Mouse (Mus musculus) ES-Bruce4 (cell line): ENCODE results near the gene Dolk. TPM values are rescaled to one million over a fixed set of nuclear protein-coding genes. Genes with fewer than 3 reads are reported as not detected.
A peak's percentile ranks its signal among the peaks of the same experiment; 100 is the strongest.

ENCODE experiments used
- H3K27ac ChIP-seq: 2 replicates; pipeline ENCODE4 v1.5.1; 2012; ENCODE audit warnings: low read length, inconsistent platforms; ENCODE audit not compliant: insufficient read depth
- H3K27me3 ChIP-seq: 2 replicates; pipeline ENCODE4 v1.6.1; 2012; ENCODE audit warnings: mild to moderate bottlenecking, low read length, inconsistent platforms; ENCODE audit not compliant: control insufficient read depth, poor library complexity, insufficient read depth, severe bottlenecking
- H3K36me3 ChIP-seq: 2 replicates; pipeline ENCODE4 v1.6.1; 2012; ENCODE audit warnings: inconsistent platforms, mild to moderate bottlenecking, low read length, moderate library complexity; ENCODE audit not compliant: control insufficient read depth, poor library complexity, insufficient read depth, severe bottlenecking
- H3K4me1 ChIP-seq: one replicate; pipeline ENCODE4 v1.8.1; 2011; ENCODE audit warnings: low read length; ENCODE audit not compliant: control insufficient read depth, insufficient read depth
- H3K4me3 ChIP-seq: 2 replicates; pipeline ENCODE4 v1.5.1; 2011; ENCODE audit warnings: low read depth, mild to moderate bottlenecking, low read length
- H3K9ac ChIP-seq: 2 replicates; pipeline ENCODE4 v1.6.1; 2012; ENCODE audit warnings: low read depth, mild to moderate bottlenecking, inconsistent platforms; ENCODE audit not compliant: poor library complexity, severe bottlenecking
- H3K9me3 ChIP-seq: replicated peaks from 2 replicates; pipeline ENCODE4 v1.6.1; 2012; ENCODE audit warnings: mild to moderate bottlenecking, low read length, inconsistent platforms; ENCODE audit not compliant: control insufficient read depth, poor library complexity, insufficient read depth, severe bottlenecking
- CTCF ChIP-seq: IDR thresholded peaks from one replicate; pipeline ENCODE4 v1.8.1; 2011; ENCODE audit warnings: low read depth, low read length
- EP300 ChIP-seq: IDR thresholded peaks from 2 replicates; pipeline ENCODE4 v1.6.1; 2011; ENCODE audit warnings: low read depth, low read length; ENCODE audit not compliant: insufficient read depth
- POLR2A ChIP-seq: IDR thresholded peaks from one replicate; pipeline ENCODE4 v1.8.1; 2011; ENCODE audit warnings: low read length; ENCODE audit not compliant: insufficient read depth
- polyA plus RNA-seq: library from polyadenylated mRNA; stranded (reverse); fragments of >200 nt; gene quantifications from 2 replicates; pipeline ENCODE4 v1.2.4, GENCODE M21; 2011; ENCODE audit warnings: low read depth; ENCODE audit not compliant: missing spikeins, insufficient read depth, insufficient read length

The Dolk gene
- polyA plus RNA-seq, 1 experiment = 3.4 TPM

DNA sequence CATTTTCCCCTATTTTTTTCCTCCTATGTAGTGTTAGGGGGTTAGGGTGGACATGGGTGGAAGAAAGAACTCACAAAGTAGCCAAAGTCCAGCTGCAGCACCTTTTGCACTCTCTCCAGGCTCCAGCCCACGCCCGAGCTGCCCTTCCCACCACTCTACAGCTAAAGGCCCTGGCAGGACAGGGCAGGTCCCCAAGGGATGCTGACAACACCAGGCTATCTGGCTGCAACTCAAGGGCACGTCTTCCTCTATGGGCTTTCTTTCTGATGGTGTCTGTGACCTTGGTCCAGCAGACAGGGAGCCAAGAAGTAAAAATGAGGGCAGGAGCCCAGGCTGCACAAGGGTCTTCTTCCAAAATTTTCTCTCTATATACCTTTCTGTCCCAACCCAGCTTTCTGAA lies 4.5 kb downstream of the Dolk start:
- TF ChIP-seq POLR2A = no peak
- no peak for TF ChIP-seq EP300
- no peak for TF ChIP-seq CTCF

DNA sequence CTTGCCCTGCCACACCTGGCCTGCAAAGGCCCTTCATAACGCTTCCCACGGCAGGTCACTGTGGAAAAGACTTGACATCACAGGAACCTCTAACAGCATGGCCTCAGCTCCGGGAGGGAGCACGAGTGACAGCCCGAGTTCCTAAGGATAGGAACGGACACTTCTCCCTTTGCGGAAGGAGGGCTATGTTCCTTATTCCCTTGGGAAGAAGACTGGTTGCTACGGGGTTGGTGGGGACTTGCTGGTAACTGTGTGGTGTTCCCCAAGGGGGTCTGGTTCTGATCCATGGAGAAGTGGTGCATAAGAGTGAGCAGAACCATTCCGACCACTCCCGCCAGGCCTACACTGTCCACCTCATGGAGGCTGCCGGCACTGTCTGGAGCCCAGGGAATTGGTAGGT lies 5.4 kb downstream of the Dolk start, which contains the start of gene Gm28038:
Gene Gm28038 (plus strand): TSS at position 301 of the 400 bp plus-strand sequence.
- H3K4me3 ChIP-seq = no peak within 1 kb of the TSS
- no peaks in the 10 kb centered on the region for H3K9me3 ChIP-seq
- TF ChIP-seq CTCF (no peak), POLR2A (no peak), EP300 (no peak)
- no peaks in the 10 kb centered on the region for H3K36me3 ChIP-seq
- no peak within 1 kb of the TSS for H3K27ac ChIP-seq
- no peak within 1 kb of the TSS for H3K9ac ChIP-seq
- H3K27me3 ChIP-seq = no peaks in the 10 kb centered on the region
- H3K4me1 ChIP-seq = peaks cover 3% of the 10 kb centered on the region

More for the DNA sequence above, 4.5 kb downstream of the Dolk start:
- Histone ChIP-seq H3K36me3 (no peaks in the 10 kb centered on the region), H3K4me3 (no peak overlapping the region), H3K9me3 (no peaks in the 10 kb centered on the region), H3K4me1 (peaks cover 3% of the 10 kb centered on the region), H3K27me3 (no peaks in the 10 kb centered on the region), H3K9ac (no peak overlapping the region), H3K27ac (no peak overlapping the region)

DNA sequence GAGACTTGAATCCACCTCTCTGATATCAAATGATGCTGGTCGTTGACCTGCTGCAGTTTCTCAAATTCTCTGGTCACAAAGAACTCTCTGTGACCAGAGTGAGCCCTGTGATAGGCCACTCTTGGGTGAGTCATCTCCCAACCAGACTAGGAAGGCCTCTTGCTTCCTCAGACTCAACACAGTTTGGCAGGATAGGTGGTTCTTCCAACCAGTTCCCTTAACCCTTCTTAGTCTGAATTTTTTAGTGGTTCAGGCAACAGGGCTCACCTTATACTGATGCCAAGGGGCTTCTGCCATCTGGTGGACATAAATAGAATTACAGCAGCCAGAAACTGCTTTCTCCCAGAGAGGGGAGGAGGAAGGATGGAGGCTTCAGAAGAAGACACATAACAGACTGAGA lies 16.0 kb downstream of the Dolk start:
- Histone ChIP-seq H3K36me3 (no peaks in the 10 kb centered on the region), H3K27me3 (no peaks in the 10 kb centered on the region), H3K4me1 (peaks cover 3% of the 10 kb centered on the region), H3K9me3 (no peaks in the 10 kb centered on the region), H3K27ac (no peak overlapping the region), H3K4me3 (no peak overlapping the region), H3K9ac (no peak overlapping the region)
- TF ChIP-seq CTCF (no peak), EP300 (no peak), POLR2A (no peak)

DNA sequence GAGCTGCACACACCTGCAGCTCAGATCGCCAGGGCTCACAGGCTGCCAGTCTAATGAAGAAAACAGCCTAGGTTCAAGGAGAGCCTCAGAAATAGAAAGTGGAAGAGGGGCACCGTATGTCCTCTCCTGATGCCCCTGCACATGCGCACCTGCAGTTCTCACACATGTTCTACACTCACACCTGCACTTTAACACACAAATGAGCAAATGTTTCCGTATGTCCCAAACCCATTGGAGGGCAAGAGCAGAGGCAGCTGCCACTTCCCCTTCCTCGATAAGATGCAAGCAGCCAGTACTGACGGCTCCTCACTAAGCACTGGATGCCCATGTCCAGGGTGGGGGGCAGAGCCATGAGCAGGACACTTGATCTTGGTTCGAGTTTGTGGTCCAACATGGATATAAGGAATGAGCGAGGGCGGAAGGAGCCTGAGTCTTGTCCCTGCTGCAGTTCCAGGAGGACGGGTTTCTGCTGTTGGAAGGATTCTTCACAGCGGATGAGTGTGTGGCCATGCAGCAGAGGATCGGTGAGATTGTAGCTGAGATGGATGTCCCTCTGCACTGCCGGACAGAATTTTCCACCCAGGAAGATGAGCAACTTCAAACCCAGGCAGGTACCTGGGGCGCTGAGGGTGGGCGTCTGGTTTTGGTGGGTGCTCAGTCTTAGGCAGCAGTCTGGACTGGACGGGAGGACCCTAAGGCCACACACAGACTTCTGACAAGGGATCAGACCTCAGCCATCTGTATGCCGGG lies 16.7 kb downstream of the Dolk start:
- H3K4me3 ChIP-seq = no peak overlapping the region
- no peaks in the 10 kb centered on the region for H3K36me3 ChIP-seq
- no peak for TF ChIP-seq EP300
- no peak for TF ChIP-seq POLR2A
- TF ChIP-seq CTCF = no peak
- H3K27ac ChIP-seq = no peak overlapping the region
- no peak overlapping the region for H3K9ac ChIP-seq
- H3K27me3 ChIP-seq = no peaks in the 10 kb centered on the region
- H3K4me1 ChIP-seq = peaks cover 3% of the 10 kb centered on the region
- H3K9me3 ChIP-seq = no peaks in the 10 kb centered on the region

DNA sequence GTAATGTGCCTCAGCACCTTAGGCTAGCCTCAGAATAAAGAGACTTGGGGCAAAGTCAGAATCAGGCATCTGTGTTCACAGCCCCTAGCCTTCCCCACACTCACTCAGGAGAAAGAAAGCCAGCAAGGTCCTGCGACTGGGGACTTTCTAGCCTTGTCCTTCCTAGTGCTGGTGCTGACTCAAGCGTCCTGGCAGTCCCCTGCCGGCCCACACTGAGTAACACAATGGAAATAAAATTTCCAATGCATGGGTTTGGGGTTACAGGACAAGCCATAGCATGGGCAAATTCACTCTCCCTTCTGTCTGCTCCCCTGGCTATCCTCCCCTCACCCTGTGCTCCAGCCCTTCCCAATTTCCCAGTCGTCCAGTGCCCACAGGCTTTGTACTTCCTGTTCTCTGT lies 17.8 kb downstream of the Dolk start:
- Histone ChIP-seq H3K27ac (no peak overlapping the region), H3K4me3 (no peak overlapping the region), H3K4me1 (peaks cover 6% of the 10 kb centered on the region), H3K27me3 (no peaks in the 10 kb centered on the region), H3K9me3 (no peaks in the 10 kb centered on the region), H3K9ac (no peak overlapping the region), H3K36me3 (no peaks in the 10 kb centered on the region)
- no peak for TF ChIP-seq EP300
- no peak for TF ChIP-seq CTCF

DNA sequence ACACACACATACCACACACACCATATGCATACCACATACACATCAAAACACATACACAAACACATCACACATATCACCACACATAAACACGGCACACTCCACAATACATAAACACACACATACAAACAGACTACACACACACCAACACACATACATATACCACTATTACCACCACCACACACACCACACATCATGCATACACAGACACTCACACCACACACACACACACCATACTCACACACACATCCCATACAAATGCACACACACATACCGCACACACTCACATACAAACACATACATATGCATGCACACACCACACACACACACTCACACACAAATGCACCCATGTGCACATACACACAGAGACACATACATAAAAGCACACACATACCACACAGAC lies 18.7 kb downstream of the Dolk start:
- Histone ChIP-seq H3K27me3 (no peaks in the 10 kb centered on the region), H3K9ac (no peak overlapping the region), H3K4me1 (peaks cover 6% of the 10 kb centered on the region), H3K9me3 (no peaks in the 10 kb centered on the region), H3K36me3 (no peaks in the 10 kb centered on the region), H3K4me3 (no peak overlapping the region), H3K27ac (peak overlapping the region; percentile 66; the same call in 1 of the 2 replicates)
- TF ChIP-seq CTCF (no peak), EP300 (no peak), POLR2A (no peak)
